Mouse (Mus musculus) spleen, adult 12 weeks (tissue): ENCODE results near the gene Elp1.

Source experiments
- DNase-seq: peaks from one replicate; pipeline ENCODE4 v3.0.0; 2022; ENCODE audit warnings: low spot score

The Elp1 gene

GRCm38 (mm10) chr4:56702234-56702633 lies 99.9 kb downstream of the Elp1 start:
- DNase-seq, result no peak
